Mouse (Mus musculus): Measurements from ENCODE around the gene Ndufb10. TPM values are rescaled to one million over a fixed set of nuclear protein-coding genes. Genes with fewer than 3 reads are reported as not detected.

Gene Ndufb10
- polyA plus RNA-seq (2015; fragmentation: Nextera tagmentation; extraction: Ambion mirVana), result 168 and 174 TPM in 2 replicates

DNA sequence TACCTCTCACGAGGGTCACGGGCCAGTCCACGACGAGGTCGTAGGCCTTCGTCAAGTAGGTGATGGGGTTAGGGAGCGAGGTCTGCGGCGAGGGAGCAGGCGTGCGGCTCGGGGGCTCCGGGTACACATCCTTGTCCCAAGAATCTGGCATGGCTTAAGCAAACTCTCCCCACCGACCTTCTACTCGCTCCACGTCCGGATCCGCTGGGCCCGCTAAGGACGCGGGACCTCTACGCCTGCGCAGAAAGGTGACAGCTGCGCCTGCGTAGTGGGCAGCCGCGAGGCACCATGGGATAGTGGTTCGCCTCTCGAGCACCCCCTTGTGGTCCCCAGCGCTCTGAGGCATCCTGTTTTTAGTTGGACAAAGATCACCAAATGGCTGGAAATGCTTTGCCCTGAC is at the start of gene Ndufb10:
Gene Ndufb10 (minus strand): TSS at position 295 of the 400 bp plus-strand sequence.
- no peaks in the 10 kb centered on the region for H3K9me3 ChIP-seq (replicated peaks; ENCODE audit: control insufficient read depth, low read length)
- peaks cover 29% of the 10 kb centered on the region for H3K4me1 ChIP-seq (ENCODE audit: control insufficient read depth, low read depth, low read length)
- WGBS (ENCODE audit: insufficient replicate concordance), result 0% methylated on average over 30 of the region's 30 CpGs
- H3K36me3 ChIP-seq (ENCODE audit: control insufficient read depth, insufficient read depth), result peaks cover 9% of the 10 kb centered on the region
- peak within 1 kb of the TSS; percentile 71 for H3K4me2 ChIP-seq (ENCODE audit: low read depth, low read length)
- H3K27ac ChIP-seq (ENCODE audit: low read length), result peak within 1 kb of the TSS; percentile 90
- H3K27me3 ChIP-seq (ENCODE audit: control insufficient read depth, insufficient read depth, low read depth, low read length), result no peaks in the 10 kb centered on the region; the same call in 1 of the 2 replicates
- peak; percentile 68 for ATAC-seq (ENCODE audit: low read depth)
- peak within 1 kb of the TSS; percentile 97 for H3K9ac ChIP-seq (ENCODE audit: low read depth, low read length)
- peak within 1 kb of the TSS; percentile 93 for H3K4me3 ChIP-seq (ENCODE audit: low read depth, low read length)

DNA sequence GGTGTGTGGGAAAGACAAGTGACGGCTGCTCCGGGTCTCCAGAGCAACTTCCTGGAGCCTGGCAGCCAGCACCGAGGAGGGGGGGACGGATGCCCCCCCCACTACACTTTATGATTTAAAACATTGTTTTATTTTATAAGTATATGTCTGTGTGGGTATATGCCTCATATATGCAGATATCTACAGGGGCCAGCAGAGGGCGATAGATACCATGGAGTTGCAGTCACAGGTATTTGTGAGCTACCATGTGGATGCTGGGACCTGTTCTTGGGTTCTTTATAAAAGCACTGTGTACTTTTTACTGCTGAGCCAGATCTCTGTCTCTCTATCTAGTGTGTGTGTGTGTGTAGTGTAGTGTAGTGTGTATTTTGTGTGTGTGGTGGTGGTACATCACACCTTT is 49.0 kb upstream of the Ndufb10 start:
- H3K4me2 ChIP-seq (ENCODE audit: low read depth, low read length), result no peak overlapping the region
- no peaks in the 10 kb centered on the region for H3K36me3 ChIP-seq (ENCODE audit: control insufficient read depth, insufficient read depth)
- peaks cover 5% of the 10 kb centered on the region; the same call in 1 of the 2 replicates for H3K27me3 ChIP-seq (ENCODE audit: control insufficient read depth, insufficient read depth, low read depth, low read length)
- no peak overlapping the region for H3K9ac ChIP-seq (ENCODE audit: low read depth, low read length)
- WGBS (ENCODE audit: insufficient replicate concordance), result 76% methylated on average over 5 of the region's 5 CpGs
- no peaks in the 10 kb centered on the region for H3K9me3 ChIP-seq (replicated peaks; ENCODE audit: control insufficient read depth, low read length)
- no peak overlapping the region for H3K4me3 ChIP-seq (ENCODE audit: low read depth, low read length)
- H3K4me1 ChIP-seq (ENCODE audit: control insufficient read depth, low read depth, low read length), result peaks cover 2% of the 10 kb centered on the region; the same call in 1 of the 2 replicates
- no peak for ATAC-seq (ENCODE audit: low read depth)
- H3K27ac ChIP-seq (ENCODE audit: low read length), result no peak overlapping the region

DNA sequence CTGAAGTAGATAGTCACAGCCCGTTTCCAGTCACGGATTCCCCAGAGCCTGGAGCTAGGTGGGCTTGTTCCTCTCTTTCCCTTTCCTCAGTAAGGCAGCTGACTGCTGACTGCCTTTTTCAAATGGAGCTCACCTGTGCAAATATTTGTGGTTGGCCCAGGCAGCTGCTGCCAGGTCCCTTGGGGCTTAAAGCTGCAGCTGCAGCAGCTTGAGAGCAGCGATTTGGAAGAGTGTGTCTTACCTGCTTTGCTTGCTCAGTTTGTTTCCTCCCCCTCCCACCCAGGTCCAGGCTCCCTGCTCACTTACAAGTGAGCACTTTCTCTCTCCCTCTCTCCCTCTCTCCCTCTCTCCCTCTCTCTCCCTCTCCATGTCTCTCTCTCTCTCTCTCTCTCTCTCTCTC is 44.9 kb upstream of the Ndufb10 start:
- no peak overlapping the region for H3K4me2 ChIP-seq (ENCODE audit: low read depth, low read length)
- no peaks in the 10 kb centered on the region for H3K36me3 ChIP-seq (ENCODE audit: control insufficient read depth, insufficient read depth)
- no peak overlapping the region for H3K9ac ChIP-seq (ENCODE audit: low read depth, low read length)
- H3K27ac ChIP-seq (ENCODE audit: low read length), result no peak overlapping the region
- H3K4me3 ChIP-seq (ENCODE audit: low read depth, low read length), result no peak overlapping the region
- H3K4me1 ChIP-seq (ENCODE audit: control insufficient read depth, low read depth, low read length), result peaks cover 2% of the 10 kb centered on the region; the same call in 1 of the 2 replicates
- H3K27me3 ChIP-seq (ENCODE audit: control insufficient read depth, insufficient read depth, low read depth, low read length), result peaks cover 14% of the 10 kb centered on the region; the same call in 1 of the 2 replicates
- WGBS (ENCODE audit: insufficient replicate concordance), result 25% methylated on average over 3 of the region's 3 CpGs
- no peak for ATAC-seq (ENCODE audit: low read depth)
- no peaks in the 10 kb centered on the region for H3K9me3 ChIP-seq (replicated peaks; ENCODE audit: control insufficient read depth, low read length)

DNA sequence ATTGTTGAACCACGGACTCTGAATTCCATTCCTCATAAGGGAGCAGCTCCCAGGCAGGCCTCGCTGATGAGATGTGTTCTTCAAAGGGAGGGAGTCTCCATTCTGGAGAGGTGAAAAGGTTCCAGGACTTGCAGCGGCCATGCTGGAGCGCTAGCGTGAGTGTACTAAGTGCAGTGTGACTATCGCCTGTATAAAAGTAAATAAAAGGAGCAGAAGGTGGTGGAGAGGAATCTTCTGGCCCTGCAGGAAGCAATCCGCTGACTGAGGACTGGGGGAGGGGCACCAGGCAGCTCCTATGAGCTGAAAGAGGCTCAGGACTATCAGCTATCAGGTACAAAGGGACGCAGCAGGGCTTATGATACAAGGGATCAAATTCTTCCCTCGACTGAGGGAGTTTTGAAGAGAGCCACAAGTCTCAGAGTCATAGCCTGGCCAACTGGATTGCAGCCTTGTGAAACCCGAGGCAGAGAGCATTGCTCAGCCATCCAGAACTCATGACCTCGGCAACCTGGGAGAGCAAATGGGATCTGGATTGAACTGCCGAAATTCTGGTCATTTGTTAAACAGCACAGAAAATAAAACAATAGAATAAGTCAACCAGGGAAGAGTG is 42.1 kb upstream of the Ndufb10 start:
- H3K9ac ChIP-seq (ENCODE audit: low read depth, low read length), result no peak overlapping the region
- H3K36me3 ChIP-seq (ENCODE audit: control insufficient read depth, insufficient read depth), result no peaks in the 10 kb centered on the region
- peaks cover 14% of the 10 kb centered on the region; the same call in 1 of the 2 replicates for H3K27me3 ChIP-seq (ENCODE audit: control insufficient read depth, insufficient read depth, low read depth, low read length)
- H3K9me3 ChIP-seq (replicated peaks; ENCODE audit: control insufficient read depth, low read length), result no peaks in the 10 kb centered on the region
- H3K4me2 ChIP-seq (ENCODE audit: low read depth, low read length), result no peak overlapping the region
- WGBS (ENCODE audit: insufficient replicate concordance), result 30% methylated on average over 12 of the region's 12 CpGs
- H3K4me3 ChIP-seq (ENCODE audit: low read depth, low read length), result no peak overlapping the region
- peaks cover 2% of the 10 kb centered on the region; the same call in 1 of the 2 replicates for H3K4me1 ChIP-seq (ENCODE audit: control insufficient read depth, low read depth, low read length)
- ATAC-seq (ENCODE audit: low read depth), result no peak
- no peak overlapping the region for H3K27ac ChIP-seq (ENCODE audit: low read length)

DNA sequence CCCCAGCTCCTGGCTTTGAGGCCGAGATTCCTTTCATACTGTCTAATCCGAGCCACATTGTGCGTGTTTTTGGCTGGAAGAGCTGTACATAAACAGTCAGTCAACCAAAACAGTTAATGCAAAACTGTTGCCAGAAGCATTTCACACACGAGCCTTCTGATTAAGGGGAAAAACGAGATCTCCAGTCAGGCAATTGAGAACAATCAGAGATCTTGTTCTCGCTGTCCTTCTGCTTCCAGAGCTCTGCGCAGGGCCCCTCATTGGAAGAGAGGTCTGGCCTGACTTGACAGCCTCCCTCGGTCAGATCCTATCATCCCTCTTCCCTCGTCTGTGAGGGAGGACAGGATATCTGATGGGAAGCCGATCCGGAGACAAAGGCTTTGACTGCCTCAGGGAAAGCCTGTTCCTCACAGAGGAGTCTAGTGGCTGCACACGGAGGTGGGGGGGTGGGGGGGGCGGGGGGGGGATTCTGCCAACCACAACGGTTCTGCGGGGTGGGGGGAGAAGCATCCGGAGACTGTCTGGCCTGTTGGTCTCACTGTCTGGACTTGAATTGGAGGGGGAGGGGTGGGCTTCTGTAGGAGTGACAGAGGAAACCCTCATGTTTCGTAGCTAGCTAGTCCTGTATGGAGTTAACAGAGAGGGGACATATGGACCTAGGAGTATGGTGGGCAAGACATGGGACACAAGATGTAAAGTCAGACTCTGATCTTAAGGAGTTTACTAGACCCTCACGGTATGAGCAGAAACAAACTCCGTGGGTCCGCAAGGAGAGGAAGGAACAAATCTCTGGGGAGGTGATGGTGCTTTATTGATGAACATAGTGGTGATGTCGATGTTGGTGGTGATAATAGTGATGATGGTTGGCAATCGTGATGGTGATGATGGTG is 41.0 kb upstream of the Ndufb10 start:
- Histone ChIP-seq H3K27me3 (ENCODE audit: control insufficient read depth, insufficient read depth, low read depth, low read length) (peaks cover 14% of the 10 kb centered on the region; the same call in 1 of the 2 replicates), H3K4me1 (ENCODE audit: control insufficient read depth, low read depth, low read length) (peaks cover 2% of the 10 kb centered on the region; the same call in 1 of the 2 replicates), H3K27ac (ENCODE audit: low read length) (no peak overlapping the region), H3K4me2 (ENCODE audit: low read depth, low read length) (no peak overlapping the region), H3K4me3 (ENCODE audit: low read depth, low read length) (no peak overlapping the region), H3K36me3 (ENCODE audit: control insufficient read depth, insufficient read depth) (no peaks in the 10 kb centered on the region), H3K9me3 (replicated peaks; ENCODE audit: control insufficient read depth, low read length) (no peaks in the 10 kb centered on the region), H3K9ac (ENCODE audit: low read depth, low read length) (no peak overlapping the region)
- 37% methylated on average over 21 of the region's 22 CpGs for WGBS (ENCODE audit: insufficient replicate concordance)
- no peak for ATAC-seq (ENCODE audit: low read depth)

DNA sequence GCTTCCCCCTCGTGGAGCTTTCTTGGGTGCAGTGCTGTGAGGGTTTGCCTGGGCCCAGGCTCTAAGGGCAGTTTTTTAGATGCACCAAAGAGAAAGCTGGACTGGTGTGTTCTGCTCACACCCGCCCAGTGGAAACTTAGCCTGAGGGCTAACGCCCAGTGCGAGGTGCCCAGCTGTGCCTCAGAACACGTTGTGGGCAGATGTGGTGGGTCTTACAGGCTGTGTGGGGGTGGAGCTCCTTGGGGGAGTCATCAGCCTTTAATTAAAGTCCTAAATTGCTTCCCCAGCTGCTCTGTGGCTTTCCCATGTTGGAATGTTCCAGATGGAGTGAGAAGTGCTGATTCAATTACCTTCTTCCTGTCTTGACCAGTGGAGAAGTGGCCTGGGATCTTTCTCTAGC is 36.8 kb upstream of the Ndufb10 start:
- H3K4me1 ChIP-seq (ENCODE audit: control insufficient read depth, low read depth, low read length), result no peaks in the 10 kb centered on the region
- 38% methylated on average over 5 of the region's 5 CpGs for WGBS (ENCODE audit: insufficient replicate concordance)
- ATAC-seq (ENCODE audit: low read depth), result no peak

DNA sequence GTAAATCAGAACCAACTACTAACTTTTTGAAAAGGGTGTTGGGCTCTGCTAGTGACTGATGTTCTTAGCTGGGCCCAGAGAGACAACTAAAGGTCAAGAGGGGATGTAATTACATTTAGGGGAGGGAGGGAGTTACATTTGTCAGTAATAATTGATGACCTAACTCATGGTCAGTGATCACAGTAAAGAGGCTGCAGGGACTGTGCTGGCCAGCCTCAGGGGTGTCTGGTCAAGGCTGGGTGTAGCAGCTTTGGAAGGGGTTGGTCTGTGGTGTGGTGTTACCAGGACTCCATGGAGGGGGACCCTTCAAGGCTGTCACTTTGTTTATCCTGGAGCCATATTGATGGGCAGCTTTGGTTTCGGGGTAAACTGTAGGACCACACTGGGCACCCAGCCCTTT is 33.1 kb upstream of the Ndufb10 start:
- Histone ChIP-seq H3K4me2 (ENCODE audit: low read depth, low read length) (no peak overlapping the region), H3K27me3 (ENCODE audit: control insufficient read depth, insufficient read depth, low read depth, low read length) (peaks cover 34% of the 10 kb centered on the region), H3K27ac (ENCODE audit: low read length) (no peak overlapping the region), H3K4me3 (ENCODE audit: low read depth, low read length) (no peak overlapping the region), H3K9ac (ENCODE audit: low read depth, low read length) (no peak overlapping the region), H3K36me3 (ENCODE audit: control insufficient read depth, insufficient read depth) (no peaks in the 10 kb centered on the region), H3K9me3 (replicated peaks; ENCODE audit: control insufficient read depth, low read length) (no peaks in the 10 kb centered on the region), H3K4me1 (ENCODE audit: control insufficient read depth, low read depth, low read length) (peaks cover 8% of the 10 kb centered on the region)
- no peak for ATAC-seq (ENCODE audit: low read depth)
- WGBS (ENCODE audit: insufficient replicate concordance), result 48% methylated on average over 1 of the region's 1 CpGs

More for the DNA sequence above, 36.8 kb upstream of the Ndufb10 start:
- Histone ChIP-seq H3K4me2 (ENCODE audit: low read depth, low read length) (no peak overlapping the region), H3K4me3 (ENCODE audit: low read depth, low read length) (no peak overlapping the region), H3K9me3 (replicated peaks; ENCODE audit: control insufficient read depth, low read length) (no peaks in the 10 kb centered on the region), H3K27me3 (ENCODE audit: control insufficient read depth, insufficient read depth, low read depth, low read length) (peaks cover 9% of the 10 kb centered on the region), H3K9ac (ENCODE audit: low read depth, low read length) (no peak overlapping the region), H3K27ac (ENCODE audit: low read length) (no peak overlapping the region), H3K36me3 (ENCODE audit: control insufficient read depth, insufficient read depth) (no peaks in the 10 kb centered on the region)

DNA sequence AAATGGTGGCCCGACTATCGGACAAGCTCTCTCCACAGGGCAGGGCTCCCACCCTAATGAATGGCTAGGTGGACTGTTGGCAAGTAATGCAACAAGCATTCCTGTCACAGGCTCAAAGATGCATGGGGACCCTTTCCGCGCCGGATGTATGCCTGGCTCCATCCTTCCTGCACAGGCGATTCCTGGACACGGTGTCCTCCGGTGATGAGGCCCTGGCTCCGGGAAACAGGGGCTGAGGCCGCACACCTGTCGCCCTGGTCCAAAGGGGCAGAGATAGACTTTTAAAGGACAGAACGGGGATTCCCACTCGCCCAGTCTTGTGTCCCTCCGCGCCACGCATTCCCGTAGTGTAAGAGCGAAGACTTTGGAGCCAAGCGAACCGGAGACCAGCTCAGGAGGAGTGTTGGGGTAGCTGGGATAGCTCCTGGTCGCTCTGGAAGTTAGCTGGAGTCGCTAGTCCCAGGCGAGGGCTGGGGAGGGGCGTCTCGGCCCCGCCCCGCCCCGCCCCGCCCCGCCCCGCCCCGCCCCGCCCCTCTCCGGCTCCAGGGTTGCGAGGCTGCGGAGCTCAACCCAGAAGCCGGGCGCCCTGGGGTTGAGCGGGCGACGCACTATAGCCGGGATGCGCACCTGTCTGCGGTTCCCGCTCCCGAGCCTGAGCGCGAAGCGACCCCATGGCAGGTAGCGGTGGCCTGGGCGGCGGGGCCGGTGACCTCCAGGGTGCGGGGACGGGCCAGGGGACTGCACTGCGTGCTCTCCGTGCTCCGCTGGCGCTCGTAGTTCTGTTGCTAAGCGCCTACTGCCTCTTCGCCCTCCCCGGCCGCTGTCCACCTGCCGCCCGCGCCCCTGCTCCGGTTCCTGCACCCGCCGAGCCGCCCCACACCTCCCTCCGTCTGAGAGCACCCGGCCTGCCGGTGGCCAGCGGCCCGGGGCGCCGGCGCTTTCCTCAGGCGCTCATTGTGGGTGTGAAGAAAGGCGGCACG is 28.4 kb upstream of the Ndufb10 start, which contains the start of gene Hs3st6:
Gene Hs3st6 (plus strand): TSS at position 574 of the 980 bp plus-strand sequence.
- H3K27me3 ChIP-seq (ENCODE audit: control insufficient read depth, insufficient read depth, low read depth, low read length), result peaks cover 59% of the 10 kb centered on the region
- H3K36me3 ChIP-seq (ENCODE audit: control insufficient read depth, insufficient read depth), result no peaks in the 10 kb centered on the region
- no peaks in the 10 kb centered on the region for H3K9me3 ChIP-seq (replicated peaks; ENCODE audit: control insufficient read depth, low read length)
- H3K27ac ChIP-seq (ENCODE audit: low read length), result no peak within 1 kb of the TSS
- H3K4me2 ChIP-seq (ENCODE audit: low read depth, low read length), result peak within 1 kb of the TSS; percentile 70
- peak within 1 kb of the TSS; percentile 53 for H3K4me3 ChIP-seq (ENCODE audit: low read depth, low read length)
- H3K4me1 ChIP-seq (ENCODE audit: control insufficient read depth, low read depth, low read length), result peaks cover 11% of the 10 kb centered on the region
- no peak within 1 kb of the TSS for H3K9ac ChIP-seq (ENCODE audit: low read depth, low read length)
- ATAC-seq (ENCODE audit: low read depth), result peak; percentile 79
- WGBS (ENCODE audit: insufficient replicate concordance), result 1% methylated on average over 64 of the region's 82 CpGs

All from liver, embryonic 16.5 days (tissue).